Mouse (Mus musculus) liver, embryonic 14.5 days (tissue): ENCODE measurements around the gene Hibch.

Experiments
- CTCF ChIP-seq: IDR thresholded peaks from 2 replicates; pipeline ENCODE4 v1.5.1; 2016; ENCODE audit warnings: antibody characterized with exemption, low read depth, control low read depth
- EP300 ChIP-seq: IDR thresholded peaks from 2 replicates; pipeline ENCODE4 v1.6.1; 2016; ENCODE audit warnings: antibody characterized with exemption, low read depth

- TF ChIP-seq CTCF (no peak), EP300 (no peak)
Observed at GRCm38 (mm10) chr1:52799056-52799726, 45.5 kb upstream of the Hibch start.
